Mouse (Mus musculus): ENCODE measurements around the gene Trp53bp2. TPM values are rescaled to one million over a fixed set of nuclear protein-coding genes. Genes with fewer than 3 reads are reported as not detected.
A peak's percentile ranks its signal among the peaks of the same experiment; 100 is the strongest.

Trp53bp2 gene
- polyA plus RNA-seq, 2 experiments: 24.0 to 25.9 TPM

GRCm38 (mm10) chr1:182403076-182403475, 5.9 kb upstream of the Trp53bp2 start:
- 49% methylated on average over 13 of the region's 13 CpGs for WGBS
- no peak for DNase-seq (ENCODE audit: low spot score)

GRCm38 (mm10) chr1:182406621-182407020, 2.4 kb upstream of the Trp53bp2 start:
- WGBS: 41% methylated on average over 4 of the region's 4 CpGs
- Histone ChIP-seq H3K27me3 (ENCODE audit: control insufficient read depth, insufficient read depth, low read length) (no peaks in the 10 kb centered on the region), H3K4me1 (ENCODE audit: control insufficient read depth, insufficient read depth, low read length) (peaks cover 27% of the 10 kb centered on the region), H3K4me2 (replicated peaks; ENCODE audit: low read depth, low read length, severe bottlenecking) (no peak overlapping the region), H3K4me3 (replicated peaks; ENCODE audit: low read length) (no peak overlapping the region), H3K27ac (replicated peaks; ENCODE audit: low read depth, low read length) (no peak overlapping the region), H3K36me3 (ENCODE audit: control insufficient read depth, insufficient read depth, low read length) (no peaks in the 10 kb centered on the region), H3K9me3 (ENCODE audit: control insufficient read depth, low read length) (no peaks in the 10 kb centered on the region; the same call in 1 of the 2 replicates), H3K9ac (ENCODE audit: low read depth, low read length, severe bottlenecking) (no peak overlapping the region)
- no peak for TF ChIP-seq POLR2A (IDR thresholded peaks at IDR 0.05; ENCODE audit: borderline replicate concordance, extremely low read depth, insufficient read depth, insufficient read length)
- DNase-seq (ENCODE audit: low spot score) (no peak), ATAC-seq (ENCODE audit: low FRiP score, low read depth) (no peak)

More at GRCm38 (mm10) chr1:182403076-182403475, 5.9 kb upstream of the Trp53bp2 start:
- H3K4me2 ChIP-seq (replicated peaks; ENCODE audit: low read depth, low read length, severe bottlenecking): no peak overlapping the region
- H3K36me3 ChIP-seq (ENCODE audit: control insufficient read depth, insufficient read depth, low read length): no peaks in the 10 kb centered on the region
- H3K4me1 ChIP-seq (ENCODE audit: control insufficient read depth, insufficient read depth, low read length): peaks cover 24% of the 10 kb centered on the region
- no peak for ATAC-seq (ENCODE audit: low FRiP score, low read depth)
- H3K9ac ChIP-seq (ENCODE audit: low read depth, low read length, severe bottlenecking): no peak overlapping the region
- H3K27me3 ChIP-seq (ENCODE audit: control insufficient read depth, insufficient read depth, low read length): no peaks in the 10 kb centered on the region
- TF ChIP-seq POLR2A (IDR thresholded peaks at IDR 0.05; ENCODE audit: borderline replicate concordance, extremely low read depth, insufficient read depth, insufficient read length): no peak
- no peaks in the 10 kb centered on the region; the same call in 1 of the 2 replicates for H3K9me3 ChIP-seq (ENCODE audit: control insufficient read depth, low read length)
- no peak overlapping the region for H3K27ac ChIP-seq (replicated peaks; ENCODE audit: low read depth, low read length)
- no peak overlapping the region for H3K4me3 ChIP-seq (replicated peaks; ENCODE audit: low read length)

GRCm38 (mm10) chr1:182408243-182408642, 729 bp upstream of the Trp53bp2 start:
- Histone ChIP-seq H3K9ac (ENCODE audit: low read depth, low read length, severe bottlenecking) (peak overlapping the region; percentile 99), H3K4me2 (replicated peaks; ENCODE audit: low read depth, low read length, severe bottlenecking) (peak overlapping the region; percentile 56), H3K9me3 (ENCODE audit: control insufficient read depth, low read length) (no peaks in the 10 kb centered on the region; the same call in 1 of the 2 replicates), H3K36me3 (ENCODE audit: control insufficient read depth, insufficient read depth, low read length) (no peaks in the 10 kb centered on the region), H3K4me3 (replicated peaks; ENCODE audit: low read length) (peak overlapping the region; percentile 94), H3K4me1 (ENCODE audit: control insufficient read depth, insufficient read depth, low read length) (peaks cover 30% of the 10 kb centered on the region), H3K27me3 (ENCODE audit: control insufficient read depth, insufficient read depth, low read length) (no peaks in the 10 kb centered on the region), H3K27ac (replicated peaks; ENCODE audit: low read depth, low read length) (peak overlapping the region; percentile 92)
- WGBS: 7% methylated on average over 13 of the region's 13 CpGs
- peak; percentile 27 for DNase-seq (ENCODE audit: low spot score)
- no peak for TF ChIP-seq POLR2A (IDR thresholded peaks at IDR 0.05; ENCODE audit: borderline replicate concordance, extremely low read depth, insufficient read depth, insufficient read length)
- no peak for ATAC-seq (ENCODE audit: low FRiP score, low read depth)

- peak; percentile 49; the same call in 1 of the 2 replicates for ATAC-seq (ENCODE audit: low FRiP score, low read depth)
- Histone ChIP-seq H3K4me1 (ENCODE audit: control insufficient read depth, insufficient read depth, low read length) (peaks cover 32% of the 10 kb centered on the region), H3K9me3 (ENCODE audit: control insufficient read depth, low read length) (no peaks in the 10 kb centered on the region; the same call in 1 of the 2 replicates), H3K36me3 (ENCODE audit: control insufficient read depth, insufficient read depth, low read length) (no peaks in the 10 kb centered on the region), H3K4me2 (replicated peaks; ENCODE audit: low read depth, low read length, severe bottlenecking) (peak overlapping the region; percentile 59), H3K4me3 (replicated peaks; ENCODE audit: low read length) (peak overlapping the region; percentile 94), H3K27me3 (ENCODE audit: control insufficient read depth, insufficient read depth, low read length) (no peaks in the 10 kb centered on the region), H3K9ac (ENCODE audit: low read depth, low read length, severe bottlenecking) (peak overlapping the region; percentile 99), H3K27ac (replicated peaks; ENCODE audit: low read depth, low read length) (peak overlapping the region; percentile 92)
- 2% methylated on average over 25 of the region's 34 CpGs for WGBS
- DNase-seq (ENCODE audit: low spot score): no peak
- TF ChIP-seq POLR2A (IDR thresholded peaks at IDR 0.05; ENCODE audit: borderline replicate concordance, extremely low read depth, insufficient read depth, insufficient read length): no peak
Measured at GRCm38 (mm10) chr1:182409401-182410173, 615 bp downstream of the Trp53bp2 start.

GRCm38 (mm10) chr1:182412586-182413270, 3.8 kb downstream of the Trp53bp2 start:
- no peak overlapping the region for H3K9ac ChIP-seq (ENCODE audit: low read depth, low read length, severe bottlenecking)
- no peaks in the 10 kb centered on the region for H3K36me3 ChIP-seq (ENCODE audit: control insufficient read depth, insufficient read depth, low read length)
- H3K4me1 ChIP-seq (ENCODE audit: control insufficient read depth, insufficient read depth, low read length): peaks cover 30% of the 10 kb centered on the region
- no peak for DNase-seq (ENCODE audit: low spot score)
- no peak overlapping the region for H3K27ac ChIP-seq (replicated peaks; ENCODE audit: low read depth, low read length)
- WGBS: 30% methylated on average over 7 of the region's 7 CpGs
- H3K27me3 ChIP-seq (ENCODE audit: control insufficient read depth, insufficient read depth, low read length): no peaks in the 10 kb centered on the region
- TF ChIP-seq POLR2A (IDR thresholded peaks at IDR 0.05; ENCODE audit: borderline replicate concordance, extremely low read depth, insufficient read depth, insufficient read length): no peak
- ATAC-seq (ENCODE audit: low FRiP score, low read depth): no peak
- no peaks in the 10 kb centered on the region; the same call in 1 of the 2 replicates for H3K9me3 ChIP-seq (ENCODE audit: control insufficient read depth, low read length)
- peak overlapping the region; percentile 17; the same call in 1 of the 2 replicates for H3K4me2 ChIP-seq (replicated peaks; ENCODE audit: low read depth, low read length, severe bottlenecking)
- no peak overlapping the region for H3K4me3 ChIP-seq (replicated peaks; ENCODE audit: low read length)

All from limb, embryonic 14.5 days (tissue).